Mouse (Mus musculus): ENCODE measurements around the gene Pltp. TPM values are rescaled to one million over a fixed set of nuclear protein-coding genes. Genes with fewer than 3 reads are reported as not detected.

The Pltp gene
- 10 to 100 TPM; 14.8 to 18.6 TPM for total RNA-seq (2021)
- long read RNA-seq, experiment 1, partial matches to known transcripts, result 4 of 7 reads
- long read RNA-seq, experiment 1, other reads (novel, unspliced or antisense), result 1 of 7 reads
- long read RNA-seq, experiment 2, transcript Pltp-201 (16 exons, 1,809 nt), result major isoform, 10 of 13 reads
- long read RNA-seq, experiment 2, partial matches to known transcripts, result 3 of 13 reads
- long read RNA-seq, experiment 2, other reads (novel, unspliced or antisense), result 0 of 13 reads

GRCm38 (mm10) chr2:164857101-164857821 lies at the start of gene Pltp:
Gene Pltp, minus strand, starts transcription at chr2:164857711.
- peak; percentile 53 for DNase-seq

GRCm38 (mm10) chr2:164906071-164906470 lies 48.6 kb upstream of the Pltp start:
- DNase-seq, result no peak

DNA sequence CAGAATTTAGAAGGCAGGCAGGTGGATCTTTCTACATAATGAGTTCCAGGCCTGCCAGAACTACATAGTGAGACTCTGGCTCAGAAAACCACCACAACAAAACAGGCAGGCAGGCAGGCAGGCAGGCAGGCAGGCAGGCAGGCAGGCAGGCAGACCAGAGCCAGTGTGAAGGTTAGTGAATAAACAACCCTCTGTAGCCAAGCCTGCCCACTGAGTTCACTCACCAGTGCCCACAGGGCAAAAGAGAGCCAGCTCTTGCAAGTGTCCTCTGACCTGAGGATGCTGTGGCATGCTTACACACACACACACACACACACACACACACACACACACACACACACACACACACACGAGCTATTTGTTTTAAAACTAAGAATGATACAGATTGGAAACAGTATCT lies 46.0 kb upstream of the Pltp start:
- DNase-seq, result no peak

- DNase-seq, result no peak
Measured at GRCm38 (mm10) chr2:164901380-164901779, 43.9 kb upstream of the Pltp start.

GRCm38 (mm10) chr2:164899723-164900459 lies 42.4 kb upstream of the Pltp start:
- DNase-seq, result no peak

DNA sequence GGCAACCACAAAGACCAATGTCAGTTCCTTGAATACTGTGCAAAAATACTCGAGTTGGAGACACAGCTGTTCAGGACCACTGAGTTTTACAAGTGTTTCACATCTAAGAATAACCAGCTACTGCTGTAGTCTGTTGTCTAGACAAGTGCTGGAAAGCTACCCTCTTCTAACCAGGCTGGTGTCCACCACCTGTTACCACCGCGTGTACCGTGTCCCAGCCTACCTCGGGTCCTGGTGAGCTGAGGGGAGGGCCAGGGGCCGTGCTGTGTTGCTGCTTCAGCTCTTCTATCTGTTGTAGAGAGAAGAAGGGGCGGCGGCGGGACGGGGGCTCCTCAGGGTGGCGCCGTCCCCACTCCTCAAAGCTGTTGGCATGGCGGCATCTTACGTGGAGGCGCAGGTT lies 41.5 kb upstream of the Pltp start:
- no peak for DNase-seq

DNA sequence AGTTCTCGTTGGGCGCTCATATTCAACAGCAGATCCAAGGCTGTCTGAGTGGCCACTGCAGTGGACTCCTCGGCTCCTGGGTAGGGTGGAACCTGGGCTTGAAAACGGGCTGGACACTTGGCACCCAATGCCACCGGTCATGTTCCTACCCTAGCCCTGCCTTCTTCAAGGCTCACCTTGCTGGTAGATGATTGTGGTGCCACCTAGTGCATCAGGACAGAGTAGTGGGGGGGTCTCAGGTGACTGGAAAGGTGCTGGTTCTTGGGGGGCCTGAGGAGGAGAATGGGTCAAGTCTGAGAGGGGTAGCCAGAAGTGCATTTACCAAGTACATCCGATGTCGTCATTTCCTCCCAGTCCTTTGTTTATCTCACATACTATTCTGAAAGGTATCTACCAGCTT lies 40.5 kb upstream of the Pltp start:
- no peak for DNase-seq

DNA sequence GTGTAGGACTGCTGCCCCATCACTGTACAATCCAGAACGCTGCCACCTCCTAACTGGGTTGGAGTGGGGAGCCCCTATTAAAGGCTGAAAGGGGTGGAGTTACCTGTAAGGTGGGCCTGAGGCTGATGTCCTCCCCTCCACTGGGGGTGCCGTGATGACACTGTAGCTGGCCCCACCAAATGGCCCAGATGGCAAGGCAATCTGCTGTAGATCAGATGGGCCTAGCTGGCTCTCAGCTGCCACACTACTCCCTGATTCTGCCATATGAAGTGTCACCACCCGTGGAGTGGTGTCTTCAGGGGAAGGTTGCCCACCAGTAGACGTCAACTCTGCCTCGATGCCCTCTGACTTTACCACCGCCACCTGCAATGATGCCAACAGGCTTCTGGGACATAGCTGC lies 38.4 kb upstream of the Pltp start:
- DNase-seq, result no peak

DNA sequence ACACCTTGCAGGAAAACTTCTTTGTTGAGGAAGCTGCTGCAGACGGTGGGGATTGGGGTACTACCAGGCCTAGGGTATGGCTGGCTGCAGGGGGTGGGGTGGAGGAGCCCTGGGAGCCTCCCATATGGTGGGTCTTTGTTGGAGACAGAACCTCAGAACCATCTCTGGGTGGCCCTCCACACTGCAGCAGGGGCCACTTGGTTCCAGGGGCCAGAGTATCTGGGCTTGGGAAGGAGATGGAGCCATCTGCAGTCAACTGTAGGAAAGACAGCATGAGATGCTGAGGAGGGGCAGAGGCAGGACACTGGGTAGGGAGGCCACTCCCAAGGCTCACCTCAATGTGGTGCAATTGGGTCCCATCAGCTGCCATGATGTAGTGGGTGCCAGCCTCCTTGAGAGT lies 37.1 kb upstream of the Pltp start:
- DNase-seq, result no peak

DNA sequence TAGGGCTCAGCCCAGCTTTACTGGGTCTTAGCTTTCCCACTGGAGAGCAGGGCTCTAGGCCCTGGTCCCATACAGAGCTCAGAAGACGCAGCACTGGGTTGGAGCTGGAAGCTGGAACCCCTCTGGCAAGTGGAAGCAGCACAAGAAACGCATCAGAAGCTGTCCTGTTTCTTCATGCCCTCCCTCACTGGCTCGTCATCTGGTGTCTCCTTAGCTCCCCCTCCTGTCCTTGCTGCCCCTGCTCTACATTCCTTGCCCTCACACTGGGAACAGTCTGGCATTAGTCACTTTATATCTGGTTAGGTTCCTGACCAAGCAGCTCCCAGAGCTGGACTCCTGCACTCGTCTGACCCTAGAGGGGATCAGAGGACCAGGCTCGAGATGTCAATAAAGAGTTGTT lies 36.5 kb upstream of the Pltp start:
- no peak for DNase-seq

GRCm38 (mm10) chr2:164892696-164893216 lies 35.2 kb upstream of the Pltp start:
- no peak for DNase-seq

DNA sequence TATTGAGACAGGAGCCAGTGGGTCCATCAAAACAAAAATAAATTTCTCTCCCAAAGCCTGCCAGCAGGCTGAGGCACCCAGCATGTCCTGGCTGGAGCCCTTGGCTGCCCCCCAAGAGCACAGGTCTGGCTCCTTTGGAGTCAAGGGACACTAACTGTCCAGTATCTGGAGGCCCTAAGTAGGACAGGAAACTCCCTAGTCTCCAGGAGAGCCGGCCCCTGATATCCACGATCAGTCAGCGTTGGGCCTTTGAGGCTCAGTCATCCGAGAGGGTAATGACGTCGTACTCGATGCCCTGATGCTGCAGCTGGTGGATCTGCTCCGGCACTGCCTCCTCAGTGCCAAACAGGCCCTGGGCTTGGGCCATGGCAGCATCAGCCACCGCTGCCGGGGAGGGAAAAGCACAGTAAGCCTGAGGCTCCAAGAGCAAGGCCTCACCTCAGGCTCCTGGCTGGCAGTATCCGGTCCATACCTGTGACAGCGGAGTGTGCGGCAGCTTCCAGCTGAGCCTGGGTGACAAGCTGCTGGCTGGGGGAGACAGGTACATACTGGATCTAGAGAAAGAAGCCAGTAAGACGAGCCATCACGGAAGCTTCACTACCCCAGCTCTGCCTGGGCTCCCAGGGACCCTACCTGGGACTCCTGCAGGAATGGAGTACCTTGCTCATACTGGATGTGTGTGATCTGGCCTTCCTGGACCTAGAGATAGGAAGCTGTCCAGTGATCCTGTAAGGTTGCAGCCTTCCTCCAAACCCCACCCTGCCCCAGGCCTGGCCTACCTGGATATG lies 34.6 kb upstream of the Pltp start:
- DNase-seq, result peak; percentile 72

DNA sequence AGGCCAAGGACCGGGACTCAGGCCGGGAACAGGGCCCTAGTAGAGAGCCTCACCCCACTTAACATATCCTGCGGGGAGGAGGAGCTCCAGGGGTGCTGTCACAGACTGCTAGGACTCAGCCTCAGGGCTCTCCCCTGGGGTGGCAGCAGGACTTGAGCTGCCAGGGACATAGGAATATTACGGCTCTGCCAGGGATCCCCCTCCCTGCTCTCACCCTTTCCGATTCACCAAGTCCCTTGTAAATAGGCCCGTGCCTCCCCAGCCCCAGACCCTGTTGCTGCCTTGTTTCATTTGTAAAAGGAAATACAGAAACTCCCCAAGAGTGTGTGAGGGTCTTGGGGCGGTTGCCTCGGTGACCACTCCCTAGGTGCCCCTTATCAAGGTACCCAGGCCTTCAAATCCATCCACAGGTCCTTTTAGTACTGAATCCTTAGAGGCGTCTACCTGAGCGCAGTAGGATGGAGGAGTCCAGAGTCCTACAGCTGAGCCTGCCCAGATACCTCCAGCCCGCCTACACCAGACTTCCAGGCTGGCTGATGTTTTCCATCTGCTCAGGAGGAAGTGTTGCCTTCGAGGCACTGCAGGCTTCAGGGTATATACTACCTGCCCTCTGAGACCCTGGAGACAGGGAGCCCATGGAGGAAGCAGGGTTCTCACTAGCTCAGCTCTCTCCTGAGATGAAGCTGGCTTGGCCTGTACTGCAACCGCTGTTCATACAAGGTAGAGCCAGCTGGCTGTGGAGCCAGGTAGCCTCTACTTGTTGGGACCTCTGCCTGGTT lies 33.7 kb upstream of the Pltp start:
- DNase-seq, result no peak

DNA sequence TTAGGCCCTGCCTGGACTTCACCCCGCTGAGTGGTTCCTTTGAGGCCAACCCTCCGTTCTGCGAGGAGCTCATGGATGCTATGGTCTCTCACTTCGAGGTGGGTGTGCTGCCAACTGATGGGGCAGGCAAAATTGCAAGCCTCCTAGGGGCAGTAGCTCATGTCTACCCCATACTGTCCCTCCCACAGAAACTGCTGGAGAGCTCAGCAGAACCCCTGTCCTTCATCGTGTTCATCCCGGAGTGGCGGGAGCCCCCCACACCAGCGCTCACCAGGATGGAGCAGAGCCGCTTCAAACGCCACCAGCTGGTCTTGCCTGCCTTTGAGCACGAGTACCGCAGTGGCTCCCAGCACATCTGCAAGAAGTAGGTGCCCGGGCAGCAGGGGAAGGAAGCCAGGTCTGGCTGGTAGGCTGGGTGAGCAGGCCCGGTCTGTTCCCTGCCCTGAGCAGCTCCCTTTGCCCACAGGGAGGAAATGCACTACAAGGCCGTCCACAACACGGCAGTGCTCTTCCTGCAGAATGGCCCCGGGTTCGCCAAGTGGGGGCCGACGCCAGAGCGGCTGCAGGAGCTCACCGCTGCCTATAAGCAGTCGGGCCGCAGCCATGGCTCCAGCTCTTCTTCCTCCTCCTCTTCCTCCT lies 33.0 kb upstream of the Pltp start:
- no peak for DNase-seq

- DNase-seq, result no peak
Measured at GRCm38 (mm10) chr2:164889960-164890359, 32.4 kb upstream of the Pltp start.

DNA sequence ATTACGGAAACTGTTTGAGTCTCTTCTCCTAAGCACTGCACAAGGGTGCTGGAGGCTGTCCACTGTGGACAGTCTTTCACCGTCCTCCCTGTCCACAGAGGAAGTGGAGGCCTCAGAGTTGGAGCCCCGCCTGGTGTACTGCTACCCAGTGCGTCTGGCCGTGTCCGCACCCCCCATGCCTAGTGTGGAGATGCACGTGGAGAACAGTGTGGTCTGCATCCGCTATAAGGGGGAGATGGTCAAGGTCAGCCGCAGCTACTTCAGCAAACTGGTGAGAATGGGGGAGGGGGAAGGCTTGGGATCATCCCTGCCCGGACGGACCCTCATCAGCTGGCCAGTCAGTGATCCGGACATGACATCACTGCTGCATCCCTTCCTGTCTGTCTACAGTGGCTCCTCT lies 31.5 kb upstream of the Pltp start:
- no peak for DNase-seq

DNA sequence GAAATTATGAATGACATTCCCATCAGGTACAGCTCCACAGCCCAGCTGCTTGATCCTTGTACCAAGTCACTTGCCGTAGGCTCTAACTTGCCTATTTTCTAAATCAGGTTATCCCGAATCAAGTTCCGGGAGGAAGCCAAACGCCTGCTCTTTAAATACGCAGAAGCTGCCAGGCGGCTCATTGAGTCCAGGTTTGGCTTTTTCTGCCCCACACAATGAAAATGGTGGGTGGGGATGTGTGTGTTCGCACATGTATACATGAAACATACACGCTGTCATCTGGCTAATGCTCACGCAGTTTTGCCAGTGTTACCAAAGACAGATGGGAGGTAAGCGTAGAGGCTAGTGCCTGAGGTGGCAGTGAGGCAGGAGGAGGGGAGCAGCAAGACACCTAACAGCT lies 29.1 kb upstream of the Pltp start:
- no peak for DNase-seq

DNA sequence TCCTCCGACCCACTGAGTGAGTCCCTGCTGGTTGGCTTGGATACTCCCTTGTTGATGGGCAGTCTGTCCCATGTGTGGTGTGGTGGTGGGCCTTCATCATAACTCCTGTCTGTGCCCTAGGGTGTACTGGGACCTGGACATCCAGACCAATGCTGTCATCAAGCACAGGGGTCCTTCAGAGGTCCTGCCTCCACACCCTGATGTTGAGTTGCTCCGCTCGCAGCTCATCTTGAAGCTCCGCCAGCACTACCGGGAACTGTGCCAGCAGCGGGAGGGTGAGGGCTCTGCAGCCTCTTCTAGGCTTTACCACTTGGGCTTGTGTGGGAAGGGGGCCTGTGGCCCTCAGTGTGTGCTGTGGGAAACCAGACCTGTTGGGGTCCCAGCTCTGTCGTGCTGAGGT lies 28.3 kb upstream of the Pltp start:
- no peak for DNase-seq

DNA sequence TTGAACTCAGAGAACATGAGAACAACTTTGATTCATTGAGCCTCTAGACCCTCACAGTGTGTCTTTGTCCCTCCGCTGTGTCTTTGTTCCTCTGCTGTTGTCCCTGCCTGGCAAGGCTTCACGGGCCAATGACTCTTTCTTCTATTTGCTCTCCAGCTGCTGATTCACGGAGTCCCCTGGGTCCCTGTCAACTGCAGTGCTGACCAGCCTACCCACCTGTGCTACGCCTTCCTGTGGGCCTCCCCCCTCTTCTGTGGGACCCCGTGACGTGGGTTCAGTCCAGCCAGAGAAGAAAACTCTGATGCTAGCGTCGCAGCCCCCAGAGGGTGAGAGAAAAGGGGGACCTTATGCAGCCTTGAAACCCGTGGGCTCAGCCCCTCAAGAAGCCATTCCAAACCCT lies 25.1 kb upstream of the Pltp start:
- no peak for DNase-seq

DNA sequence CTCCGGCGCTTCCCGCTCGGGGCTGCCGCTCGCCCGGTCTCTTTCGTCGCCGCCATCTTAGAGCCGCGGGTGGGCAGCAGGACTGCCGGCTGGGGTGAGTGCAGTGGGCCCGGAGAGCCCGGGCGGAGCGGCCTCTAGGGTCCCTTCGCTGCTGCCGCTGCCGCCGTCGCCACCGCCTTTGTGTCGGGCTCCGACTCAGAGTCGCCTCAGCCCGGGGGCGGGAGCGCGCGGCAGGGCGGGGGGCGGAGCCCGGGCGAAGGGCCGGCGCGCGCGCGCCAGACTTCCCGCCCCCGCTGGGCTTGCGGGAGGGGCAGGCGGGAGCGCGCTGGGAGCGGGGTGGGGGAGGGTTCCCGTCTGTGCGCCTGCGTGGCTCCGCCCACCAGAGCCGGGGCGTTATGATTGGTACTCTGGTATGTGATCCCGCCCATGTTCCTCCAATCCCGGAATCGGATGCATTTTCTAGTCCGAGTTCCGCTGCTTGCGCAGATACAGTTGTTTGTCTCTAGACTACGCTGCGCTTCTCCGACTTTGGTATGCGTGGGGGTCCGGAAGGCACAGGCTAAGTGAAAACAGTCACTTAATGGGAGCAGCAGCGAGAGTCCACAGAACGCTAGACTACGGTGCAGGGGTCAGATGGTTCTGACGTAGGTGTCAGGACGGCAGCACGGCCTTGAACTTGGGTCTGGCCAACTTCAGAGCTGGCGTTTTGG lies 22.2 kb upstream of the Pltp start:
- DNase-seq, result peak; percentile 95

DNA sequence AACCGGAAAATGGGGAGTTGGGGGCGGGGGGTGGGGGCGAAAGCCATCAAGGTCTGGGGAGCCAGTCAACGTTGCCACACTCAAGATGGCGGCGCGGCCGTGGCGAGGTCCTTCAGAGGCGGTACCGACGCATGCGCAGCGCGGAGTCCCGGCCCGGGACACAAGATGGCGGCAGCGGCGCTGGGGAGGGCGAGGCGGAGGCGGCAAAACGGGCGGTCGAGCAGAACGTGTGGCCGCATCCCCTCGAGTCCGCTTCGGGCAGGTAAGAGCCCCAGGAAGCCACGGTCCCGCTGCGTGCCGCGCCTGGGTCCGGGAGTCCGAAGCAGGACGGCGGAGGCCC lies 21.7 kb upstream of the Pltp start, which contains the start of gene Pcif1:
Pcif1 (plus strand) TSS at position 77 of the 340 bp plus-strand sequence.
- DNase-seq, result peak; percentile 89

Measured in gastrocnemius, postnatal 25 days (tissue).